Mouse (Mus musculus) liver, embryonic 14.5 days (tissue): ENCODE results near the gene Nt5c2.

ENCODE experiments used
- CTCF ChIP-seq: IDR thresholded peaks from 2 replicates; pipeline ENCODE4 v1.5.1; 2016; ENCODE audit warnings: antibody characterized with exemption, low read depth, control low read depth
- EP300 ChIP-seq: IDR thresholded peaks from 2 replicates; pipeline ENCODE4 v1.6.1; 2016; ENCODE audit warnings: antibody characterized with exemption, low read depth

DNA sequence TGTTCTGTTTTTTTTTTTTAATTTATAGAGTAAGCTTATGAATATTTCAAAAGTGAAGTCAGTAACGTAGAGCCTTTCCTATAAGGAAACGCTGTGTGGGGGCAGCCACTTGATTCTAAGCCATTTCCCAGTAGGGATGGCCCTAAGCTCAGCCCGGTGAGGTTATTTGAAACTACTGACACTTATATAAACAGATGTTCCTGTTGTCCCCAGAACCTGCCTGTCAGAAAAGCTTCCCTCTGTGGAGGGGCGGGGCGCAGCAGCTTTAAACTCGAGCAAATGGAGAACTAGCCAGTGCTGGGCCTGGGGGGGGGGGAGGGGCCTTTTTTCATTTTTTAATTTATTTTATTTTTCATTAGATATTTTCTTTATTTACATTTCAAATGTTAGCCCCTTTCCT is 150.9 kb downstream of the Nt5c2 start:
- no peak for TF ChIP-seq CTCF
- no peak for TF ChIP-seq EP300
